Mouse (Mus musculus): Measurements from ENCODE around the gene Cdk2ap2. TPM values are rescaled to one million over a fixed set of nuclear protein-coding genes. Genes with fewer than 3 reads are reported as not detected.
"Not testable (repeated sequence)": the region's sequence is repeated elsewhere in the genome, so short reads cannot be mapped to it uniquely, and the experiment has no call there.

Gene Cdk2ap2
- 73.6 and 75.9 TPM in 2 replicates for polyA plus RNA-seq (2016; fragmentation: Nextera tagmentation; extraction: Ambion mirVana)

DNA sequence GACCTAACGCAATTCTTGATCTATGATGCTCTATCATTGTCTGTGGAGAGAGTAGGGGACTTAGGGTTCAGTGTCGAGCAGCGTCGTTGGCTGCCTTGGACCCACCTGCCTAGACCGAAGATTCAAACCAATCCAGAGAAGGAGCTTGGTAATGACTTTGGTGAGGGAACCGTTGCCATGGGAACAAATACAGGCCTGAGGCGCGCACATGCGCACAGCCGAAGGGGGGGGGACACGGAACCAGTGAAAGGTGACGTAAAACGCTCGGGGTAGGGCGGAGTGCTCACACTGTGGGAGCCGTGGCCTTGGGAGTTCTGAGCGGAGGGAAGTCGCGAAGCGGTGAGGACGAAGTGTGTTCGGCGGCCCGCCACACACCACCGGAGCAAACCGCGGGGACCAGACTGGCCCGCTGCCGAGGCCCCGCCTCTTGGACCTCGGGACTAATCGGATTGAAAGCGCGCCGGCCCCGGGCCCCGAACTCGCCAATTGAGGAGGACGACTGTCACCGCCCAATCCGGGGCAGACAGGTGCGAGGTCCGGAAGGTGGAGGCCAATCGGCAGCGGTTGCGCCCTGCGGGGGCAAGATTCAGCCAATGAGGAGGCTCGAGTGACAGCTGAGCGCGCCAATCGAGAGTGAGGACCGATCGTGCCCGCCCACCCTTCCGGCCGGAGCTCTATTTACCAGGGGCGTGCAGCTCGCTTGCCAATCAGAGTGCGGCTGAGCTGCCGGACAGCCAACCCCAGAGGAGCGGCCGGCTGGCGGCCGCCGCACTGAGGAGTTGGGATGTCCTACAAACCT is at the start of gene Cdk2ap2:
Gene Cdk2ap2 (plus strand): TSS at position 541 of the 799 bp plus-strand sequence.
- Histone ChIP-seq H3K36me3 (no peaks in the 10 kb centered on the region), H3K9ac (peak within 1 kb of the TSS; percentile 55), H3K4me1 (peaks cover 42% of the 10 kb centered on the region), H3K9me3 (no peaks in the 10 kb centered on the region), H3K4me3 (peak within 1 kb of the TSS; percentile 46), H3K27ac (peak within 1 kb of the TSS; percentile 48; the same call in 1 of the 2 replicates), H3K27me3 (replicated peaks) (peaks cover 24% of the 10 kb centered on the region), H3K4me2 (replicated peaks) (peak within 1 kb of the TSS; percentile 59)
- under 1% methylated on average over 65 of the region's 65 CpGs for WGBS
- peak; percentile 91 for ATAC-seq (ENCODE audit: low FRiP score, low read depth)

DNA sequence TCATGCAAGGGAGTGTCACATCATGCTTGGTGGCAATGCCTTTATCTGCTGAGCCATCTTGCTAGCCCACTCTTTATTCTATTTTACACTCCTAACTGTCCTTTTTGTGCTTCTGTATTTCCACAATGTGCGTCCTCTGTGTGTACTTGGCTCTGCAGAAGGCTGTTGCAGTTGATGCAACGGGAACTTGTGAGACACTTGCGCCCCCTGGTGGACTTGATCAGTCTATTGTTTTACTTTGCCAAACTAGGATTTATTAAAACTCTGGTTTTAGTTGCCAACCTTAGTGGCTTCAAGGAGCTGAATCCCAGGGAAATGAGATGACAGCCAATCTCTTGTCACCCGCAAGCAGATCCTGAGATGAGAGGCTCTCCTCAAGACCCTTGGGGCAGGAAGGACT is 49.1 kb upstream of the Cdk2ap2 start:
- Histone ChIP-seq H3K9ac (no peak overlapping the region), H3K36me3 (no peaks in the 10 kb centered on the region), H3K4me3 (no peak overlapping the region), H3K27ac (no peak overlapping the region), H3K27me3 (replicated peaks) (no peaks in the 10 kb centered on the region), H3K4me1 (no peaks in the 10 kb centered on the region), H3K9me3 (no peaks in the 10 kb centered on the region), H3K4me2 (replicated peaks) (no peak overlapping the region)
- no peak for ATAC-seq (ENCODE audit: low FRiP score, low read depth)
- WGBS, result 18% methylated on average over 4 of the region's 4 CpGs

DNA sequence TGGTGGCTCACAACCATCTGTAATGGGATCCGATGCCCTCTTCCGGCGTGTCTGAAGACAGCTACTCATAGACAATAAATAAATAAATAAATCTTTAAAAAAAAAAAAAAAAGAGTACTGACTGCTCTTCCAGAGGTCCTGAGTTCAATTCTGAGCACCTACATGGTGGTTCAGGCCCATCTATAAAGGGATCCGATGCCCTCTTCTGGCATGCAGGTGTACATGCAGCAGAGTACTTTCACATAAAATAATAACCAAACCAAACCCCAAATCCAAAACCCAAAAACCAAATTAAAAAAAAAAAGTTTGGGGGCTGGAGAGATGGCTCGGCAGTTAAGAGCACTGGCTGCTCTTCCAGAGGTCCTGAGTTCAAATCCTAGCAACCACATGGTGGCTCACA is 47.9 kb upstream of the Cdk2ap2 start:
- 80% methylated on average over 5 of the region's 5 CpGs for WGBS
- H3K9ac ChIP-seq; H3K9me3 ChIP-seq; H3K4me1 ChIP-seq; H3K36me3 ChIP-seq; H3K4me2 ChIP-seq (replicated peaks); H3K4me3 ChIP-seq; H3K27me3 ChIP-seq (replicated peaks); ATAC-seq (ENCODE audit: low FRiP score, low read depth); H3K27ac ChIP-seq: not testable (repeated sequence)

DNA sequence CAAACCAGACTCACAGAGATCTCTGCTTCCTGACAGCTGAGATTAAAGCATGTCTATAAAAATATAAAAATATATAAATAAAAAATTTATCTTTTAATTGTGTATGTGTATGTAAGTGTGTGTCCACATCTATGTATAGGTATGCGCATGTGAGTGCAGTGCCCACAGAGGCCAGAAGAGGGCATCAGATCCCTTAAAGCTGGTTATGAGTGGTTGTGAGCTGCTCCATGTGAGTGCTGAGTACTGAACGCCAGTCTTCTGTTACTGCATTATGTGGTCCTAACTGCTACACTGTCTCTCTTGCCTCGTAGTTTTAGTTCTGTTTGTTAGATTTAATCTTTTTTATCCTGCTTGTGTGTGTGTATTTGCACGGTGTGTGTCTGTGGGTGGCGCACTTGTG is 46.0 kb upstream of the Cdk2ap2 start:
- WGBS, result 94% methylated on average over 5 of the region's 5 CpGs
- H3K36me3 ChIP-seq, result no peaks in the 10 kb centered on the region
- no peak overlapping the region for H3K4me2 ChIP-seq (replicated peaks)
- H3K9ac ChIP-seq, result no peak overlapping the region
- H3K9me3 ChIP-seq, result no peaks in the 10 kb centered on the region
- ATAC-seq (ENCODE audit: low FRiP score, low read depth), result no peak
- no peaks in the 10 kb centered on the region for H3K27me3 ChIP-seq (replicated peaks)
- H3K4me1 ChIP-seq, result no peaks in the 10 kb centered on the region
- H3K27ac ChIP-seq, result no peak overlapping the region
- H3K4me3 ChIP-seq, result no peak overlapping the region

DNA sequence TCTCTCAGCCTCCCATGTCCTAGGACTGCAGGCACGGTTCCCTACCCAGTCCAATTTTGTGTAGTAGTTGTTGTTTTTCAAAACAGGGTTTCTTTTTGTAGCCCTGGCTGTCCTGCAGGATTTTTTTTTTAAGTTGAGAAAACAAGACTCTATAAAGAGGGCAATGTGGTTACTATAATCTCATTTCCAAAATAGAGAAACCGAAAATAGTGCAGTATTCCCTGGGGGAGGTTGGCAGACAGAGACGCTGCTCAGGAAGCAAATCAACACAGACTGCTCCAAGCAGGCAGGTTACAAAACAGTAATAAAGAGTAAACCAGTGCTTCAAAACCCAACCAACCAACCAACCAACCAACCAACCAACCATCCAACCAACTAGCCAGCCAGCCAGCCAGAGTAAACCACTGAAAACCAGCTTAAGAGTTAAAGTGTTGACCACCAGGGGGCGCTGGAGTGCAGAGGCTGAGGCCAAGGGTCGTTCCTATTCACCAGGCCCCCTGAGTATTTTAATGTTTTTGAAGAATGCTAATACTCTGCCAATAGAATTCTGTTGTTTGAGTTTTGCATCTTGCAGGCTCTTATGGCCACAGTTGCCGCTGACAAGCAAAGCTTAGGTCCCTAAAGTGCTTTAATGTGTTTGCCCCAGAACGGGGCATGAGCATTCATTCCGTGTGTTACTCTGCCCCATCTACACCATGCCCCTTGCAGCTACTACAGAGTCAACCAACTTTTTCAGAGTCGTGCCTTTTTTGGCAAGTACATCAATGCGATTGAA is 45.1 kb upstream of the Cdk2ap2 start:
- Histone ChIP-seq H3K9me3 (no peaks in the 10 kb centered on the region), H3K36me3 (no peaks in the 10 kb centered on the region), H3K4me3 (no peak overlapping the region), H3K4me1 (no peaks in the 10 kb centered on the region), H3K27ac (no peak overlapping the region), H3K9ac (no peak overlapping the region), H3K4me2 (replicated peaks) (no peak overlapping the region), H3K27me3 (replicated peaks) (no peaks in the 10 kb centered on the region)
- no peak for ATAC-seq (ENCODE audit: low FRiP score, low read depth)
- 56% methylated on average over 10 of the region's 10 CpGs for WGBS

DNA sequence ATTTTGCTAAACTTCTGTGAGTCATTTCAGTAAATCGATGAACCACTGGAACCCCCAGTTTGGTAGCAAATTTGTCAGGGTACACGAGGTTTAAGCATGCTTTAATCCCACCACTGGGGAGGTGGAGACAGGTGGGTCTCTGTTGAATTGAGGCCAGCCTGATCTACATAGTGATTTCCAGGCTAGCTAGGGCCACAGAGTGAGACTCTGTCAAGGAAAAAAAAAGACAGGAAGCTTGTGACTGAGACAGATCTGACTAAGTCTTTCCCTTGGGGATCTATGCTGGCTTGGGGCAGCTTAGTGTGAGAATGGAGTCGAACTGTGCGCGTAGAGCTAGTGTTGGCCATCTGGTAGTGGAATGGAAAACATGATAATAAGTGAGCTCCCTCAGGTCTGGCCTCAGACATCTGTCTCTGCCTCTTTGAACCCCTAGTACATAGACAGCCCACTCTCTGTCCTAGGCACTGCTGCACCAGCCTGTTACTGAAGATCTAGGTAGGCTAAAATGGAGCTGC is 44.4 kb upstream of the Cdk2ap2 start:
- Histone ChIP-seq H3K4me3 (no peak overlapping the region), H3K27ac (no peak overlapping the region), H3K9me3 (no peaks in the 10 kb centered on the region), H3K36me3 (no peaks in the 10 kb centered on the region), H3K27me3 (replicated peaks) (no peaks in the 10 kb centered on the region), H3K4me1 (no peaks in the 10 kb centered on the region), H3K9ac (no peak overlapping the region), H3K4me2 (replicated peaks) (no peak overlapping the region)
- ATAC-seq (ENCODE audit: low FRiP score, low read depth), result no peak
- WGBS, result 83% methylated on average over 5 of the region's 5 CpGs

DNA sequence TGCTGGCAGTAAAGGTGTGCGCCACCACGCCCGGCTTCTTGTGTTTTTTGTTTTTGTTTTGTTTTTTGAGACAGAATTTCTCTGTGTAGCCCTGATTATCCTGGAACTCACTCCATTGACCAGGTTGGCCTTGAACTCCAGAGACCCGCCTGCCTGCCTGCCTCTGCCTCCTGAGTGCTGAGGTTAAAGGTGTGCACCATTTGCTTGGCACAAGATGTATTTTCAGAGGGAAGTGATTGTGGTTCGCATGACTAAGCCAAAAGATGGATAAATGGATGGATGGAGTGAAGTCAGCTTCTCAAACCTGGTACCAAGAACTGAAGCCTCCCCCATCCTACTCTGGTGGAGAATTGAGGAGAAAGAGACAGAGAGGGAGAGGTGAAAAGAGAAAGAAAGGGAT is 42.4 kb upstream of the Cdk2ap2 start:
- H3K27ac ChIP-seq, result no peak overlapping the region
- H3K4me3 ChIP-seq, result no peak overlapping the region
- H3K4me2 ChIP-seq (replicated peaks), result no peak overlapping the region
- no peak for ATAC-seq (ENCODE audit: low FRiP score, low read depth)
- H3K9ac ChIP-seq, result no peak overlapping the region
- H3K36me3 ChIP-seq, result no peaks in the 10 kb centered on the region
- H3K27me3 ChIP-seq (replicated peaks), result no peaks in the 10 kb centered on the region
- no peaks in the 10 kb centered on the region for H3K4me1 ChIP-seq
- WGBS, result 86% methylated on average over 5 of the region's 5 CpGs
- no peaks in the 10 kb centered on the region for H3K9me3 ChIP-seq

DNA sequence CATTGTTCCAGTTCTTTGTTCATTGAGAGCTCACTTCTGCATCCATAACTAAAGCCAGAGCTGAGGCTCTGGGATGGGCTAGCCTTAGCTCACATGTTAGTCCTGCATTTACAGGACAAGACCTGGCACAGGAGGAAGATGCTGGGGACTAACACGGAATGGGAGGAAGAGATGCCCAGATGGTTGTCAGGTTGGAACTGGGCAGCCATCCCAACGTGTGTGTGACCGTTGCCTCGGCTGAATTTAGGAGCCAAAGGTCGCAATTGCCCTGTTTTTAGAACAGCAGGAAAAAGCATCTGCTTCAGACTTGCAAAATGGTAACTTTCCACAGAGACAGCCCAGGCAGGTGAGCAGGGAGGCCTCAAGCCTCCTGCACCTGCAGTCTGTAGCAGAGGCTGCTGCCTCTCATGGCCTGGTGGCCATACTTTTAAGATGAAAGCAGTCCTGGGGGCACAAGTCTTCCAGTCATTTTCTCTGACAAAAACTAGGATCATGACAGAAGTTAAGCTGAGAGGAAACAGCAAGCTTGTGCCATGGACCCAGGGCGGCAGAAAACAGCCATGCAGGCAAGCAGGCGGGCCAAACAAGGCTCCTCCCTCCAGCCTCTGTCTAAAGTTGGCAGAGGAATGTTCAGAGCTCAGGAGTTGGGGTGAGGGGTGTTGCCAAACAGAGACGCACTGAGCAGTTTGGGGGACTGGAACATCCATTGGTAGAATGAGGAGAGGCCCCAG is 41.6 kb upstream of the Cdk2ap2 start:
- H3K4me3 ChIP-seq, result no peak overlapping the region
- ATAC-seq (ENCODE audit: low FRiP score, low read depth), result no peak
- no peak overlapping the region for H3K27ac ChIP-seq
- 73% methylated on average over 8 of the region's 8 CpGs for WGBS
- H3K4me1 ChIP-seq, result no peaks in the 10 kb centered on the region
- no peak overlapping the region for H3K9ac ChIP-seq
- no peaks in the 10 kb centered on the region for H3K27me3 ChIP-seq (replicated peaks)
- no peaks in the 10 kb centered on the region for H3K36me3 ChIP-seq
- H3K9me3 ChIP-seq, result no peaks in the 10 kb centered on the region
- no peak overlapping the region for H3K4me2 ChIP-seq (replicated peaks)

DNA sequence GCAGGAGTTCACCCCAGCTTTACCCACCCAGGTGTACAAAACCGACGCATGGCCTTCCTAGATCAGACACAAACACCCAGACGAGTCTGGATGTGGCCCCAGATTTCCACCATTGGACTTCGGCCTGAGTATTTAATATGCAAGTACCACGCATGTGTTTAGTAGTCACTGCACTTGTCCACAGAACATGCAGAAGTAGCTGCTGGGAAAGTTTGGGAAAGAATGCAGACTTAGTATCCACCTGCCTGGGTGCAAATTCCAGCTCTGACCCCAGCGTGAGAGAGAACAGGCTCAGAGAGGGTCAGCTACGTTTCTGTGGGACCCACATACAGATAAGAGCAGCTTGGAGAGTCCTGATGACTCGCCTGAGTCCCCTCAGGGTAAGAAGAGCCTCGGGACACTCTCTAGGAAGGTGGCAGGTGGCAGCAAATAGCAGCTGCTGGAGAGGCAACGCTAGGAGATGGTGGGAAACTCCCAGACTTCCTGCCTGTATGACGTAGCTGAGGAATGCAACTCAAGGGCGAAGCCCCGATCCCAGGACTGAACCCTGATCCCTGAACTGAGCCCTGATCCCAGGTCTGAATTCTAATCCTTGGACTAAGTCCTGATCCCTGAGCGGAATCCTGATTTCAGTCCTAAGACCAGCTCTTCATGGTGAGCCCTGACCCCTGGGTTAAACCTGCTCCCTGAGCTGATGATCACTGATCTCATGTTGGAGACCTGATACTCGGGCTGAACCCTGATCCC is 40.9 kb upstream of the Cdk2ap2 start:
- Histone ChIP-seq H3K4me2 (replicated peaks) (no peak overlapping the region), H3K4me3 (no peak overlapping the region), H3K36me3 (no peaks in the 10 kb centered on the region), H3K27me3 (replicated peaks) (no peaks in the 10 kb centered on the region), H3K9me3 (no peaks in the 10 kb centered on the region), H3K27ac (no peak overlapping the region), H3K4me1 (no peaks in the 10 kb centered on the region), H3K9ac (no peak overlapping the region)
- WGBS, result 69% methylated on average over 15 of the region's 15 CpGs
- no peak for ATAC-seq (ENCODE audit: low FRiP score, low read depth)

DNA sequence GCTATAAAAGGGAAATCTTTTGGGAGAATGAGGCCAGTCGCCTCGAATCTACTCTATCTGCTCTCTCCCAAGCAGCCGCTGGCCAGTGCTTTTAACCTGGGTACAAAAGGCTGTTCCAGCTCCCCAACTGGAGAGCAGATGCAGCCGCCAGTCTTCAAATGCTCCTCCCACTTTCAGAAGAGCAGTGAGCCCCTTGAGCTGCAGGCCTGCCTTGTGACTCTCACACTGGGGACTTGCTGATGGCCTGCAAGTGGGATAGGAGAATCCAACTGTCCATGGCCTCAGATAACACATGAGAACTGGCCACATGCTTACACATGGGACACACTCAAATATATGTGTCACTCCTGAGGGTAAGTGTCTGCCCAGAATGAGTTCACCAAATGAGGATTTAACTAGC is 40.3 kb upstream of the Cdk2ap2 start:
- no peaks in the 10 kb centered on the region for H3K4me1 ChIP-seq
- no peak overlapping the region for H3K4me3 ChIP-seq
- no peaks in the 10 kb centered on the region for H3K36me3 ChIP-seq
- H3K27me3 ChIP-seq (replicated peaks), result no peaks in the 10 kb centered on the region
- WGBS, result 36% methylated on average over 4 of the region's 4 CpGs
- no peak overlapping the region for H3K27ac ChIP-seq
- ATAC-seq (ENCODE audit: low FRiP score, low read depth), result no peak
- H3K9ac ChIP-seq, result no peak overlapping the region
- H3K9me3 ChIP-seq, result no peaks in the 10 kb centered on the region
- H3K4me2 ChIP-seq (replicated peaks), result no peak overlapping the region

DNA sequence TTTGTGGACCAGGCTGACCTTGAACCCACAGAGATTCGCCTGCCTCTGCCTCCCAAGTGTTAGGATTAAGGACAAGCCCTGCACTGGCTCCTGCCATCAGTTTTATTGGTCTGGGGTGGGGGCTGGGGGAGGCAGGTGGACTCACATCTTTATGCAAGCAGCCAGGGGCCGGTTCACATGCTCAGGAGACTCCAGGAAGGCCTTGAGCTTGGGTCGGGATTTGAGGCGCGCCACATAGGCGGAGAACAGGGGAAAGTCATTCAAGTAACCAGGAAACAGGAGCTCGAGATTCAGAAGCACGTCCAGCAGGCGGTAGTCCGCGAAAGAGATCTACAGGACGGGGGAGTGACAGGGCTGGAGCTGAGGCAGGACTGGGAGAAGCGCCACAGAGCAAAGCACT is 39.6 kb upstream of the Cdk2ap2 start:
- ATAC-seq (ENCODE audit: low FRiP score, low read depth), result no peak
- Histone ChIP-seq H3K4me2 (replicated peaks) (no peak overlapping the region), H3K9ac (no peak overlapping the region), H3K27me3 (replicated peaks) (no peaks in the 10 kb centered on the region), H3K36me3 (no peaks in the 10 kb centered on the region), H3K27ac (no peak overlapping the region), H3K9me3 (no peaks in the 10 kb centered on the region), H3K4me1 (no peaks in the 10 kb centered on the region), H3K4me3 (no peak overlapping the region)
- WGBS, result 84% methylated on average over 13 of the region's 13 CpGs
